Mouse (Mus musculus) left cerebral cortex, postnatal 36 days (tissue): ENCODE measurements at regions not wholly inside any gene's neighbourhood (a gene's known extent, or its start where the extent isn't known, plus 50 kb on each side); places are given as distances from the start of the nearest gene placed in this dataset.
A peak's percentile ranks its signal among the peaks of the same experiment; 100 is the strongest.
"Not testable (repeated sequence)": the region's sequence is repeated elsewhere in the genome, so short reads cannot be mapped to it uniquely, and the experiment has no call there.

Experiments used
- DNase-seq, 2 experiments: peaks; one replicate each; pipeline ENCODE4 v3.0.0; 2021 to 2022; ENCODE audit warnings: low spot score in 2 of 2, mixed read lengths in 1 of 2
- intact Hi-C: fragments of 180-260 bp; cut with DNase I; formaldehyde crosslinking; loops from one replicate; pipeline ENCODE4 v1.15.1; 2025

DNA sequence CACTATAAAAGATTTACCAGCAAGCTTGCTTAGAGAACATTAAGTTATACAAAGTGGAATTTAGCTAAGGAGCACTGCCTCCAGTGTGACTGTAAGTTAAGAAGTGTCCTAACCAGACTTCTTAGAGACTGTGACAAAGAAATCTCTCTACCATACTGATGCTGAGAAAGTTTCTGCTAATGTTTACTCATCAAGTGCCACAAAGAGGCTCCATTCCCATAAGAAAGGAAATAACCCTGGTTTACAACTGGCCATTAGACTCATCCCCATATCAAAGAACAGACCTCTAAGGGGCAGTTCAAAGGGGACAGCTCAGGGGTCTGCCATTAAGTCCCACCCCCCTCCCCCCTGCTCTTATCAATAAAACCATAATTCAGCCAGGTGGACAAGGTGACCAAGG is 159.7 kb downstream of the Akr1d1 start:
- no peak for DNase-seq
- intact Hi-C loops = no loop called here

- intact Hi-C loops = no loop called here
- no peak for DNase-seq
These were observed 162.1 kb downstream of the Akr1d1 start for GRCm38 (mm10) chr6:37691976-37692644.

GRCm38 (mm10) chr6:37692758-37693157 is 162.8 kb downstream of the Akr1d1 start:
- intact Hi-C loops = no loop called here
- no peak for DNase-seq

DNA sequence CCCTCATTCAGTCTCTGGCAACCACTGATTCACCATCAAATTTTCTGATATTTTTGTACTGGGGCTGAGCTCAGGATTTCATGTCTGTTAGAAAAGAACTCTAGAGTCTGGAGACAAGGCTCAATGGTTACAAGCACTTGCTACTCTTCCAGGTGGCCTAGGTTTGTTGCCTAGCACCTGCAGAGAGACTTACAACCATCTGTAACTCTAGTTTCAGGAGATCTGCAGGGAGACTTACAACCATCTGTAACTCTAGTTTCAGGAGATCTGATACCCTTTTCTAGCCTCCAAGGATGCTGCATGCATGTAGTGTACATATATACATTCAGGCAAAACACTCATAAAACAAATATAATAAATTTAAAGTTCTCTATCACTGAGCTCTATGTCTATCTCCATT is 166.1 kb downstream of the Akr1d1 start:
- DNase-seq = no peak
- intact Hi-C loops = no loop called here

- no peak for DNase-seq
These were observed 166.7 kb upstream of the Trim24 start for GRCm38 (mm10) chr6:37703946-37704345.

GRCm38 (mm10) chr6:37705733-37706145 is 164.9 kb upstream of the Trim24 start:
- DNase-seq = no peak
- intact Hi-C loops = no loop called here

More at GRCm38 (mm10) chr6:37703946-37704345, 166.7 kb upstream of the Trim24 start:
- intact Hi-C loops = no loop called here

DNA sequence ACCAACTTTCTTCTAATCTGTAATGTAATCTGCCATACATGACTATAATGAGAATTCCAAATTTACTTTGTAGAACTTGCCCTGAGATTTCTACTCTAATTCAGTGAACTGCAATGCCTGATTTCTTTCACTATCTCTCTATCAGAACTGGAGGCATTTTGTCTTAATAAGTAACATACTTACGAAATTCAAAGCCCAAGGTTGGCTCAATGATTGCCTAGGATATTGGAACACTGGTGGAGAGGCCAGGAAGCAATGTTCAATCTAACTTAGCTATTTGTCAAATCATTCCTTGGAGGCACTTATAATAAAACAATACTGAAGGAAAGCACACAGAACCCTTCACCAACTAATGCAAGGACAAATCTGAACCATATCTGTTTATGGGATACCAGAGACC is 162.9 kb upstream of the Trim24 start:
- DNase-seq, intact Hi-C loops: not testable (repeated sequence)

GRCm38 (mm10) chr6:37711766-37712165 is 158.8 kb upstream of the Trim24 start:
- intact Hi-C loops = no loop called here

DNA sequence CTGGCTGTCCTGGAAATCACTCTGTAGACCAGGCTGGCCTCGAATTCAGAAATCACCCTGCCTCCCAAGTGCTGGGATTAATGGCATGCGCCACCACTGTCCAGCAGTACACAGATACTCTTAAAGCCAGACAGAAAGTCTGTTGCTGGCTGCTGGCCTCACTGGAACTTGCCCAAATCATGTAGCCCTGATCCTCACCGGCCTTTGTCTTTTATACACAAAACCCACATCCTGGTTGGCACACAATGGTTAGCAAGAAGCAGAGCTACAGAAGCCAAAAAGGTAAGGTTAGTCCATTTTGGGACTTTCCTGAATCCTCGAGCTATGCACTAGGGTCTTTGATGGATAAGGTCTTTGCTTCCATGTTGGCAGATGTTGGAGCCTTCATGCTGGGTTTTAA is 157.2 kb upstream of the Trim24 start:
- intact Hi-C loops = no loop called here
- DNase-seq = no peak

More at GRCm38 (mm10) chr6:37711766-37712165, 158.8 kb upstream of the Trim24 start:
- no peak for DNase-seq

DNA sequence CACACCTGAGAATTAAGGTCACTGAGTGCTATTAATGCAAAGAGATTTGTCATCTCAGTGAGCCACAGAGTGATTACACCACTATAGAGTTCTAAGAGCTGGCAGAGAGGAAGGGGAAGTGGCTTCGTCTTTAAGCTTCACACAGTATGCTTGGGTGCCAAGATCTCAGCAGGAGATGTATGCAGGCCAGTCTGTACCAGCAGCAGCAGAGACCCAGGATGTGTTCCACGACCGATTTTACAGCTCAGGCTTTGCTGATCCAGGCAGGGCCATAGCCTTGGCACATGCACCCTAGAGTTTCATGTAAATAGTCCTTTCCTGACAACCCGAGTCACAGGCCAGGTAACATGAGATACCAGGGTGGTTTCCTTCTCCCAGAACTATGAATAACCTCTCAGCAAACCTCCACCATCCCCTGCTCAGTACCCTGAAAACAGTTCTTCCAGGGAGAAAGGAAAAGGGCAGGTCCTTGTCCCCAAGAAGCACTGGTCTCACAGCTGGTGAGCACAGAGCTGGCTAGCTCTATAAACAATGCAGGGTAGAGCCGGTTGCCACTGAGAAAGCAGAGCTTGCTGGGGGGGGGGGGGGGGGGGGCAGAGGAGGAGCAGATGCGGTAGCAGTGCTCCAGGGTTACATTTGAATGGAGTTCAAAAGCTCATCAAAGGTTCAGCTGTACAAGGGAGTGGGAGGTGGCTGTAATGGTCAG is 156.2 kb upstream of the Trim24 start:
- intact Hi-C loops = no loop called here
- no peak for DNase-seq

DNA sequence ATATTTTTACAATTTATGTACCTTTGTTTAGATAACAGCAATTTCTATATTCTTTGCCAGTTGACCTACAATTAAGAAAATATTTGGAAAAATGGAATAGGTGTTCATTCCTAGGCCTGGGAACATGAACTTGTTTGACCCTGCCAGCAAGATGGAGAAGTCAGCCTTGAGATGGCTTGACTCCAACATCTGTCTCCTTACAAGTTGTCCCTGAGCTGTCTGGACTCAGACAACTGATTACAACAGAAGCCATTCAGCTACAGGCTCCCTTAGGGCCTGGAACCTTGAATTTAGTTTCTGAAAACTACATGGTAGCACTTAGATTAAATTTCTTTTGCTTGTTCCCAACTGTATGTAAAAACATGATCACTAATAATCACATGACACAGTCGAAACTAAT is 148.9 kb upstream of the Trim24 start:
- no peak for DNase-seq
- intact Hi-C loops = no loop called here

DNA sequence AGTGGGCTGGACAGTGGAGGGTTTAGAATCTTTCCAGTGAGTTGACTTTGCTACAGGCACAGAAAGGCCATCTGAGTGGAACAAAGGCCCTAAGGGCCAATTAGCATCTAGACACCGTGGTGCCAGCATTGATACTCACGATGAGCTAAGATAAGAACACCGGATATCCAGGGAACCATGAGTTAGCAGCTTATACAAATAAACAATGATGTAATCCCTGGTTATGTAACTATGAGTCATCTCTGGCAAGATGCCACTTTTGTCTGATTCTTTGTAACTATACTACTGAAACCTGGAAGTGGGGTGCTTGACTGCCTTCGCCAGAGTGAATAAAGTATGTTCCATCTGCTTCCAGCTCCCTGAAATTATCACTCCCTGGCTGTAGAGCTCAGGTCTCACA is 147.3 kb upstream of the Trim24 start:
- no peak for DNase-seq
- intact Hi-C loops = no loop called here

DNA sequence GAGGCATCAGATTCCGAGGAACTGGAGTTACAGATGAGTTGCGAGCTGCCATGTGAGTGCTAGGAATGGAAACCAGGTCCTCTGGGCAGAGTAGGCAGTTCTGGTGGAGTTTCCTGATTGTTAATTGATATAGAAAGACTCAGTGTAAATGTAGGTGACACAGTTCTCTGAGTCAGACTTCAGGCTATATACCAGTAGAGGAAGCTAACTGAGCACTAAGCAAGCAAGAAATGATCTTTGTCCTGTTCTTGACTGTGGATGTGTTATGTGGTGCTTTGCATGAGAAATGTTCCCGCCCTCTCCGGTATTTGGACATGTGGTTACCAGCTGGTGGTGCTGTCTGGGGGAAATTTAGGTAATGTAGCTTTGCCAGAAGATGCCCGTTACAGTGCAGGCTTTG is 146.4 kb upstream of the Trim24 start:
- no peak for DNase-seq
- intact Hi-C loops = no loop called here

- intact Hi-C loops = no loop called here
- no peak for DNase-seq
These were observed 142.0 kb upstream of the Trim24 start for GRCm38 (mm10) chr6:37728621-37729020.

DNA sequence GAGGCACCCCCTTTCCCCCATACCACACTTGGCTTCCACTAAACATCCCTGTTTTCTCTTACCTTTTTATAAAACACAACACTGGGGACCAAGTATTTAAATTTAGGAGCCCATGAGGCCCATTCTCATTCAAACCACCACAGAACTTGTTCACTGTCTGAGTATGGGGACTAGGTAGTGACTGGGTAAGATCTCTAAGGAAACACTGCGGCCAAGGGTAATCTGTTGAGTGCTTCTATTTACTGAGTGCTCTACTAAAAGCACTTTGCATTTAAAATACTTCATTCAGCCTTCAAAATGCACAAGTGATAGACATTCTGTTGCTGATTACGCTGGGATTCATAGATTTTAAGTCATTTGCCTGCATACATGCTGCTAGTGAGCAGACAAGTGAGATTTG is 141.4 kb upstream of the Trim24 start:
- intact Hi-C loops = no loop called here
- DNase-seq = no peak

GRCm38 (mm10) chr6:37730500-37731239 is 139.9 kb upstream of the Trim24 start:
- intact Hi-C loops = no loop called here

GRCm38 (mm10) chr6:37732385-37732784 is 138.2 kb upstream of the Trim24 start:
- DNase-seq = peak; percentile 24 to 48
- intact Hi-C loops = no loop called here

More at GRCm38 (mm10) chr6:37730500-37731239, 139.9 kb upstream of the Trim24 start:
- no peak for DNase-seq

- intact Hi-C loops = no loop called here
- no peak for DNase-seq
These were observed 135.2 kb upstream of the Trim24 start for GRCm38 (mm10) chr6:37735288-37735961.

DNA sequence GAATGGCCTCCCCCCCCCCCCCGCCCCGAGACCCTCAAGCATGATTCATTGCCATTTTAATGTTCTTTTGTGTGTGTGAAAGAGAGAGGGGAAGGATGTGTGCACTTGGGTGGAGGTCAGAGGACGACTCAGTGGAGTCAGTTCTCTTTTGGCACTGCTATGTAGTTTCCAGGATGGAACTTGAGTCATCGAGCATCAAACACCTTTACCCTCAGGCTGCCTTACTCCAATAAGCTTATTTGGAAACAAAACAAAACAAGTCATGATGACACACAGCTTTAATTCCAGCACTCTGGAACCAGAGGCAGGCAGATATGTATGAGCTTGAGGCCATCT is 134.7 kb upstream of the Trim24 start:
- DNase-seq = no peak
- intact Hi-C loops = no loop called here
